Mouse (Mus musculus) embryonic fibroblast, embryonic 13.5 days (primary cell): ENCODE data around the gene Cdh13.

ENCODE experiments used
- CTCF ChIP-seq: IDR thresholded peaks from 2 replicates; pipeline ENCODE4 v1.5.1; 2011; ENCODE audit warnings: mild to moderate bottlenecking, control low read depth, low read length, moderate library complexity, borderline replicate concordance; ENCODE audit not compliant: insufficient read depth
- POLR2A ChIP-seq: IDR thresholded peaks from 2 replicates; pipeline ENCODE4 v1.6.1; 2011; ENCODE audit warnings: low read depth, mild to moderate bottlenecking, control low read depth, low read length, moderate library complexity

DNA sequence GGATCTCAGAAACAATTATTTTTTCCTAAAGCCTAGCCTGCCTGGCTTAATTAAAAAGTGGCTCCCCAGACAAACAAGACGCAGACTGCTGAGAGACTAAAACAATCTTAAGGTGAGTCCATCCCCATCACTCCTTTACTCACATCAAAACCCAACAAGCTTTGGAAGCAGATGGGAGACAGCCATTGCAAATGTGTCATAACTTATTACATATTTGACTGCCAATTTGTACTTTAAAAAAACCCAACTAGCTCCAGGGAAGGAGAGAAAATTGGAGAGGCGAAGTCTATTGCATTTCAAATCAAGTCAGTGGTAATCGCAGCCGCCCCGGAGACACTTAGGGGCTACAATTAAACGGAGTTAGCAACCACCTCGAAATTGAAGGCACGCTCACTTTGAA, 801.5 kb downstream of the Cdh13 start:
- TF ChIP-seq CTCF (no peak), POLR2A (no peak)
